Mouse (Mus musculus): Measurements from ENCODE around the gene Grb10.

- TF ChIP-seq EP300 (IDR thresholded peaks at IDR 0.05; ENCODE audit: low read depth), result no peak
- TF ChIP-seq CTCF (IDR thresholded peaks at IDR 0.05; ENCODE audit: low read depth), result no peak
Measured at GRCm38 (mm10) chr11:12035916-12036910, 2.3 kb downstream of the Grb10 start.

Measured in liver, postnatal 0 days (tissue).